Mouse (Mus musculus) adrenal gland, postnatal 36 days (tissue): ENCODE results near the gene Pitpnc1. TPM values are rescaled to one million over a fixed set of nuclear protein-coding genes. Genes with fewer than 3 reads are reported as not detected.

ENCODE experiments used
- DNase-seq, 2 experiments: peaks; one replicate each; pipeline ENCODE4 v3.0.0; 2021; ENCODE audit warnings: mixed read lengths in 1 of 2
- total RNA-seq, 2 experiments: library from RNA; stranded (reverse); gene quantifications; 2 replicates each; pipeline ENCODE4 v1.2.3; 2021

Gene Pitpnc1
- total RNA-seq, 2 experiments from 2014 or later, result 11.1 to 13.0 TPM

- DNase-seq, result no peak
Measured at GRCm38 (mm10) chr11:107468252-107469030, 2.1 kb downstream of the Pitpnc1 start.

- no peak for DNase-seq
Measured at GRCm38 (mm10) chr11:107466611-107467391, 3.7 kb downstream of the Pitpnc1 start.

GRCm38 (mm10) chr11:107465969-107466368 is 4.5 kb downstream of the Pitpnc1 start:
- DNase-seq, result no peak

- DNase-seq, result no peak
Measured at GRCm38 (mm10) chr11:107465041-107465440, 5.5 kb downstream of the Pitpnc1 start.

GRCm38 (mm10) chr11:107464141-107464540 is 6.4 kb downstream of the Pitpnc1 start:
- DNase-seq, result peak; percentile 25 to 27

- no peak for DNase-seq
Measured at GRCm38 (mm10) chr11:107463251-107463681, 7.2 kb downstream of the Pitpnc1 start.

- no peak for DNase-seq
Measured at GRCm38 (mm10) chr11:107462478-107462877, 8.0 kb downstream of the Pitpnc1 start.

GRCm38 (mm10) chr11:107459828-107460227 is 10.7 kb downstream of the Pitpnc1 start:
- no peak for DNase-seq

- DNase-seq, result no peak
Measured at GRCm38 (mm10) chr11:107458986-107459385, 11.5 kb downstream of the Pitpnc1 start.

GRCm38 (mm10) chr11:107458286-107458685 is 12.2 kb downstream of the Pitpnc1 start:
- DNase-seq, result no peak

GRCm38 (mm10) chr11:107457282-107457681 is 13.2 kb downstream of the Pitpnc1 start:
- no peak for DNase-seq

- DNase-seq, result no peak
Measured at GRCm38 (mm10) chr11:107454546-107455462, 15.7 kb downstream of the Pitpnc1 start.

GRCm38 (mm10) chr11:107452053-107452452 is 18.4 kb downstream of the Pitpnc1 start:
- no peak for DNase-seq

- DNase-seq, result peak in 1 of 2 experiments; percentile 16
Measured at GRCm38 (mm10) chr11:107451106-107451505, 19.4 kb downstream of the Pitpnc1 start.

- no peak for DNase-seq
Measured at GRCm38 (mm10) chr11:107450097-107450496, 20.4 kb downstream of the Pitpnc1 start.

- no peak for DNase-seq
Measured at GRCm38 (mm10) chr11:107449169-107449910, 21.2 kb downstream of the Pitpnc1 start.

- DNase-seq, result no peak
Measured at GRCm38 (mm10) chr11:107447915-107448314, 22.6 kb downstream of the Pitpnc1 start.

- no peak for DNase-seq
Measured at GRCm38 (mm10) chr11:107447349-107447748, 23.1 kb downstream of the Pitpnc1 start.

- DNase-seq, result no peak
Measured at GRCm38 (mm10) chr11:107446650-107447049, 23.8 kb downstream of the Pitpnc1 start.

- DNase-seq, result no peak
Measured at GRCm38 (mm10) chr11:107445683-107446082, 24.8 kb downstream of the Pitpnc1 start.
